Mouse (Mus musculus): Measurements from ENCODE around the gene Pcid2. TPM values are rescaled to one million over a fixed set of nuclear protein-coding genes. Genes with fewer than 3 reads are reported as not detected.

Gene Pcid2
- 24.9 and 30.7 TPM in 2 replicates for total RNA-seq (2023)

GRCm38 (mm10) chr8:13105087-13105881, at the start of gene Pcid2, which contains the start of gene Cul4a:
Pcid2 (minus strand) TSS chr8:13105459.
Cul4a (plus strand) TSS chr8:13105621.

GRCm38 (mm10) chr8:13060441-13061150, 44.7 kb downstream of the Pcid2 start, which contains the start of gene Proz:
Proz (plus strand) TSS chr8:13060914.

DNA sequence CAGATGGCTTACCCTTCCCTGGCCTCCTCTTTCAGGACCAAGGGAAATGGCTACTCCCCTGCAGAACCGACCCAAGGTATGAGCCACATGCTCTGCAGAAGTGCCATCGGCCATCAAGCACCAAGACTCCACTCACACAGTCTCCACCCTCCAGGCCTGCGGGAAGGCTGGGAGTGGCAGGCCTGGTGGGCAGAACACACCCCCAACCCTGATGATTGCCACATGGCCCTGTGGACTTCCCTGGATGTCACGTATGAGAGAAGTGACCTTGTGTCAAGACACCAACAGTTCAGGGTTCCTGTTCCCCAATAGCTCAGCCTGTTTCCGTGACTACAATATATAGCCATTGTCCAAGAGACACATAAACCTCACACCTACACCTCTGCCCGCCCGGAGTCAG, 68.2 kb downstream of the Pcid2 start, which contains the start of gene F10:
Gene F10, plus strand, starts transcription at position 294 of the 400 bp plus-strand sequence.

Other genes starting within 250 kb of the Pcid2 start
- 28.0 and 39.0 TPM in 2 replicates for gene Mcf2l, start 231.7 kb downstream of the Pcid2 start, total RNA-seq (2023)
- gene F7, start 79.4 kb downstream of the Pcid2 start, total RNA-seq (2023) = 1.6 and 2.3 TPM in 2 replicates
- gene F10, start 68.2 kb downstream of the Pcid2 start, total RNA-seq (2023) = 36.0 and 41.5 TPM in 2 replicates
- 0.51 TPM in 1 of 2 replicates, not detected in the other for gene Proz, start 44.5 kb downstream of the Pcid2 start, total RNA-seq (2023)
- gene Cul4a, start 162 bp upstream of the Pcid2 start, total RNA-seq (2023) = 29.1 and 39.8 TPM in 2 replicates
- gene Lamp1, start 53.7 kb upstream of the Pcid2 start, total RNA-seq (2023) = 275 and 313 TPM in 2 replicates
- not detected in 2 replicates for gene Grtp1, start 95.2 kb upstream of the Pcid2 start, total RNA-seq (2023)
- gene Adprhl1, start 148.7 kb upstream of the Pcid2 start, total RNA-seq (2023) = not detected in 2 replicates
- gene Dcun1d2, start 182.7 kb upstream of the Pcid2 start, total RNA-seq (2023) = 6.1 and 7.5 TPM in 2 replicates
- gene Tmco3, start 182.7 kb upstream of the Pcid2 start, total RNA-seq (2023) = 46.5 and 58.3 TPM in 2 replicates
- gene Tfdp1, start 233.3 kb upstream of the Pcid2 start, total RNA-seq (2023) = 150 and 168 TPM in 2 replicates